Mouse (Mus musculus) midbrain, embryonic 10.5 days (tissue): ENCODE measurements at regions not wholly inside any gene's neighbourhood (a gene's known extent, or its start where the extent isn't known, plus 50 kb on each side); places are given as distances from the start of the nearest gene placed in this dataset.
"Not testable (repeated sequence)": the region's sequence is repeated elsewhere in the genome, so short reads cannot be mapped to it uniquely, and the experiment has no call there.

Source experiments
- DNase-seq: peaks from one replicate; pipeline ENCODE4 v3.0.0-alpha.2; 2017; ENCODE audit warnings: low spot score
- H3K27ac ChIP-seq: fragments of 300-500 bp; sonication (generic); replicated peaks from 2 replicates; pipeline ENCODE4 v1.5.1; 2016; ENCODE audit warnings: mild to moderate bottlenecking
- H3K27me3 ChIP-seq: fragments of 300-500 bp; sonication (generic); 2 replicates; pipeline ENCODE4 v1.6.1; 2016; ENCODE audit warnings: low read depth, mild to moderate bottlenecking; ENCODE audit not compliant: poor library complexity, severe bottlenecking
- H3K36me3 ChIP-seq: fragments of 300-500 bp; sonication (generic); 2 replicates; pipeline ENCODE4 v1.6.1; 2016; ENCODE audit warnings: mild to moderate bottlenecking, moderate library complexity
- H3K4me1 ChIP-seq: fragments of 300-500 bp; sonication (generic); 2 replicates; pipeline ENCODE4 v1.6.1; 2016
- H3K4me3 ChIP-seq: fragments of 300-500 bp; sonication (generic); 2 replicates; pipeline ENCODE4 v1.5.1; 2016; ENCODE audit warnings: mild to moderate bottlenecking, moderate library complexity
- H3K9me3 ChIP-seq: fragments of 300-500 bp; sonication (generic); replicated peaks from 2 replicates; pipeline ENCODE4 v1.6.1; 2016; ENCODE audit warnings: mild to moderate bottlenecking
- WGBS: fragments of 180-500 bp; shearing (Covaris S2); methylation state at CpG from one replicate; pipeline ENCODE4 v1.1.7; 2016; 5-methylcytosine and 5-hydroxymethylcytosine counted together

GRCm38 (mm10) chr13:72253242-72253641, 289.7 kb upstream of the Irx1 start:
- not testable (repeated sequence) for DNase-seq, H3K9me3 ChIP-seq, H3K4me3 ChIP-seq, H3K27me3 ChIP-seq, H3K27ac ChIP-seq, H3K4me1 ChIP-seq, H3K36me3 ChIP-seq
- 60% methylated on average over 13 of the region's 13 CpGs for WGBS

DNA sequence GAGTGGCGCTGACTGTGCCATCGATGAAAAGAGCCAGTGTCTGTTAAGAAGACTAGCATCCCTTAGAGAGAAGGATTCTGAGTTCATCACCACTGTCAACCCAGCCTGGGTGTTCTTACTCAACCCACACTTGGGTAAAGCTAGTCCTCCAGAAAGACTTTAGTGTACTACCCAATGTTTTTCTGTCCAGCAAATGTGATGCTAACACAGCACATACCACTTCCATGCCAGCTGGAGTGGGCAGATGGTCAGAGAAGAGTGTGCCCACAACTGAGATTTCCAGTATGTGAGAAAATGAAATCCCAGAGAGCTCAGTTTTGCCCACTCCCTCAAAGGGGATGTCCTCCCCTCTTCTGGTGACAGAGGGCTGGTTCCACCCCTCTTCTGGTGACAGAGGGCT, 295.3 kb upstream of the Irx1 start:
- 93% methylated on average over 2 of the region's 2 CpGs for WGBS
- H3K4me3 ChIP-seq: no peak overlapping the region
- H3K36me3 ChIP-seq: no peaks in the 10 kb centered on the region
- H3K27me3 ChIP-seq: no peaks in the 10 kb centered on the region
- DNase-seq: no peak
- H3K27ac ChIP-seq: no peak overlapping the region
- no peaks in the 10 kb centered on the region for H3K9me3 ChIP-seq
- H3K4me1 ChIP-seq: no peaks in the 10 kb centered on the region

- Histone ChIP-seq H3K9me3 (no peaks in the 10 kb centered on the region), H3K27ac (no peak overlapping the region), H3K36me3 (no peaks in the 10 kb centered on the region), H3K27me3 (no peaks in the 10 kb centered on the region; the same call in 1 of the 2 replicates), H3K4me3 (no peak overlapping the region), H3K4me1 (no peaks in the 10 kb centered on the region)
- WGBS: 90% methylated on average over 3 of the region's 3 CpGs
- DNase-seq: no peak
Measured at GRCm38 (mm10) chr13:72264416-72264815, 300.9 kb upstream of the Irx1 start.

GRCm38 (mm10) chr13:72265116-72265515, 301.6 kb upstream of the Irx1 start:
- DNase-seq: no peak
- H3K27me3 ChIP-seq: no peaks in the 10 kb centered on the region; the same call in 1 of the 2 replicates
- WGBS: 93% methylated on average over 7 of the region's 7 CpGs
- H3K4me3 ChIP-seq: no peak overlapping the region
- H3K27ac ChIP-seq: no peak overlapping the region
- H3K36me3 ChIP-seq: no peaks in the 10 kb centered on the region
- no peaks in the 10 kb centered on the region for H3K4me1 ChIP-seq
- no peaks in the 10 kb centered on the region for H3K9me3 ChIP-seq

DNA sequence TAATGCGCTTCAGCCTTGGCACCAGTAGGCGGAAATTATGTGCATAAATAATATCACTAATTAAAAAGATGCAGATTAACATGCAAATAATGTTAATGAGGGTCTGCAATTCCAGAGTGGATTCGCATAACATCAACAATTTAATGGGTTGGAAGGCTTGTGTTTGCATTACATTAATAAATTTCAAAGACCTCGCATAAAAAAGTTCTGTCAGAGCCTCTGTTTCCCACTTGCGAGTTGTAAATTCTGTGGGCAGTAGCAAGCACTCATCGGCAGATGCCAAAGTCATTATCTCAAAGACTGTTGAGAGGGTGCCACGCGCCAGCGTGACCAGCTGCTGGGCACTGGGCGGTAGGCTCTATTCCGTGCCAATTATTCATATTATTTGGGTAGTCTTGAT, 302.1 kb upstream of the Irx1 start:
- DNase-seq: no peak
- H3K27me3 ChIP-seq: no peaks in the 10 kb centered on the region; the same call in 1 of the 2 replicates
- 94% methylated on average over 11 of the region's 11 CpGs for WGBS
- H3K36me3 ChIP-seq: no peaks in the 10 kb centered on the region
- H3K4me3 ChIP-seq: no peak overlapping the region
- no peak overlapping the region for H3K27ac ChIP-seq
- H3K9me3 ChIP-seq: no peaks in the 10 kb centered on the region
- H3K4me1 ChIP-seq: no peaks in the 10 kb centered on the region

DNA sequence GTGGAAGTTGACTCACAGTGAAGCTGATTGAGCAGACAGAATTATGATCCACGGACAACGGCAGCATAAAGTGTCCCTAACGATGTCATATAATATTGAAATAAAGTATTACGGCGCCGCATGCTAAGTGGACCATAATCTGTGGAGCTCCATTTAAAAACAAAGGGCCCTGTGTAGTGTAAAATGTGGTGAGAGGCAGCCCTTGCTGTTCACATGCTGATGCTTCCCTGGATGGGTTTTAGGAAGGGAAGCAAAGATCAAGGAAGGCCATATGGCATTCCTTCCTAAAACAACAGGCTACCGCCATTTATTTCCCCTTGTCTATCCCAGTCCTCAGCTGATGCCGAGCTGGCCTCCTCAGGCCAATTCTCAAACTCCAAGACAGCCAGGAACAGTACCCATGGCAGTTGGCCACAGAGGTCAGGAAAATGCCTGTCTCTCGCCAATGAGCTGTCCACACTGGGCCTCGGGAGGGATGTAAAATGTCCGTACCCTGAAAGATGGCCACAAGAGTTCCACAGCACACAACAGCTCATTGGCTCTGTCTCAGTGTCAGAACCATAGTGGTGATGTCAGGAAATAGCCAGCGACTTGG, 302.7 kb upstream of the Irx1 start:
- no peaks in the 10 kb centered on the region; the same call in 1 of the 2 replicates for H3K27me3 ChIP-seq
- no peaks in the 10 kb centered on the region for H3K9me3 ChIP-seq
- WGBS: 93% methylated on average over 12 of the region's 12 CpGs
- H3K4me1 ChIP-seq: no peaks in the 10 kb centered on the region
- no peak overlapping the region for H3K27ac ChIP-seq
- no peak overlapping the region for H3K4me3 ChIP-seq
- no peaks in the 10 kb centered on the region for H3K36me3 ChIP-seq
- DNase-seq: no peak

DNA sequence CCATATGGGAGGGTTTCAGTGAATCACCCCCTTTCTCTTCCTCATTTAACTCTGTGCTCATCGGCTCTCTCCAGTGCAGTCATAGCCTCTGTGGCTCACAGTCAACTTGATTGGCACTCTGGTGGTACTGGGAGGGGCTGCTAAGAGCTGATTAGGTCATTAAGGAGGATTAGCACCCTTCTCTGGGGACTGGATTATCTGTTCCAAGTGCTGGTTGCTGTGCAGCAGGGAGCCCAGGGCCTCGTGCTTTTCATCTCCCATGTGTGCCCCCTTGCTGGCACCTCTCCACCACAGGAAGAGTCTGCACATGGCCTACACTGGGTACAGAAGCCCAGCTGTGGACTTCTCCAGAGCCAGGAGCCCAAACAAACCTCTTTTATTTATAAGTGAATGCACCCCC, 316.8 kb upstream of the Irx1 start:
- Histone ChIP-seq H3K4me3 (no peak overlapping the region), H3K4me1 (0 out of 2 replicates have a peak, but pooled peaks cover 4% of the 10 kb centered on the region), H3K9me3 (no peaks in the 10 kb centered on the region), H3K36me3 (no peaks in the 10 kb centered on the region), H3K27ac (no peak overlapping the region), H3K27me3 (peaks cover 36% of the 10 kb centered on the region)
- DNase-seq: no peak
- WGBS: 35% methylated on average over 2 of the region's 2 CpGs

- Histone ChIP-seq H3K27me3 (peaks cover 41% of the 10 kb centered on the region), H3K9me3 (no peaks in the 10 kb centered on the region), H3K36me3 (no peaks in the 10 kb centered on the region), H3K4me1 (0 out of 2 replicates have a peak, but pooled peaks cover 4% of the 10 kb centered on the region), H3K27ac (no peak overlapping the region), H3K4me3 (no peak overlapping the region)
- no peak for DNase-seq
- 89% methylated on average over 5 of the region's 5 CpGs for WGBS
Measured at GRCm38 (mm10) chr13:72280871-72281270, 317.3 kb upstream of the Irx1 start.

- 95% methylated on average over 3 of the region's 3 CpGs for WGBS
- Histone ChIP-seq H3K27me3 (peaks cover 54% of the 10 kb centered on the region), H3K4me3 (no peak overlapping the region), H3K36me3 (no peaks in the 10 kb centered on the region), H3K27ac (no peak overlapping the region), H3K9me3 (no peaks in the 10 kb centered on the region), H3K4me1 (0 out of 2 replicates have a peak, but pooled peaks cover 4% of the 10 kb centered on the region)
- DNase-seq: no peak
Measured at GRCm38 (mm10) chr13:72282764-72283163, 319.2 kb upstream of the Irx1 start.

DNA sequence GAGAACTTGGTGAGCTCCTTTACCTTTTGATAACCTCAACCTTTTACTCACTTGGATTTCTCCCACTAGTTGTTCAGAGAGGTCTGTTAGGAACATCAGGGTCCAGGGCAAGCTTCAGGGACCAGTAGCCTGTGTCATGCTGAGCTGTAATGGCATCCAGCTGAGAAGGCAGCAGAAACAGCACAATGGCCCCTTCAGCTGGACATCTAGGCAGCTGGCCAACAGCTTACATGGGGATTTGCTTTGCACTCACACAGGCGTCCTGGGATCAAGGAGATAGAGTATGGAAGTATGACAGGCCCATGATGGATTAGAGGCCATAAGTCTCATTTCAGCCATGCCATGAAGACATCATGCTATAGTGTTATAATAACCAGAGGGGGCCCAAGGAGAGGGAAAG, 320.2 kb upstream of the Irx1 start:
- no peaks in the 10 kb centered on the region for H3K9me3 ChIP-seq
- H3K27me3 ChIP-seq: peaks cover 63% of the 10 kb centered on the region
- H3K27ac ChIP-seq: no peak overlapping the region
- WGBS: 46% methylated on average over 1 of the region's 1 CpGs
- no peaks in the 10 kb centered on the region for H3K36me3 ChIP-seq
- H3K4me1 ChIP-seq: peaks cover 12% of the 10 kb centered on the region
- DNase-seq: no peak
- no peak overlapping the region for H3K4me3 ChIP-seq

DNA sequence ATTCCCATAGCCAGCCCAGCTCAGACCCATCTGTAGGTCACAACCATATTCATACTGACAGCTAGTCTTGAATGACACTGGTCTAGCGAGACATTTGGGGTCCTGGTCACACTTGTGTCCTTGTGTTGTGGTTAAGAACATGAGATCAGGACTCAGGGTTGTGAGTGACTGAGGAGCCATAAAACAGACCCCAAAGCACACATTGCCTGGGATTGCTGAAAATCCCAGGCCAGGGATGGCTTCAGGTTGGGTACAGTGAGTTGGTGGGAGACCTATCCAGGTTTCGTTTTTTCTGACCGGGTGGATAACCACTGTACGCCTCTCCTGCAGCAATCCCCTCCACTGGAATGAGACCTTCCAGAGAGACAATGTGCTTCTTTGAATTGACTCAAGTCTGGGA, 322.8 kb upstream of the Irx1 start:
- WGBS: 96% methylated on average over 4 of the region's 4 CpGs
- Histone ChIP-seq H3K4me1 (peaks cover 29% of the 10 kb centered on the region), H3K4me3 (no peak overlapping the region), H3K27ac (no peak overlapping the region), H3K27me3 (peaks cover 85% of the 10 kb centered on the region), H3K36me3 (no peaks in the 10 kb centered on the region), H3K9me3 (no peaks in the 10 kb centered on the region)
- no peak for DNase-seq

- 0 out of 2 replicates have a peak overlapping the region, but pooled peaks have one; percentile 11 for H3K4me3 ChIP-seq
- 0 out of 2 replicates have a peak overlapping the region, but pooled peaks have one; percentile 49 for H3K27ac ChIP-seq
- peaks cover 82% of the 10 kb centered on the region for H3K27me3 ChIP-seq
Measured at GRCm38 (mm10) chr13:72288381-72289092, 325.0 kb upstream of the Irx1 start.

DNA sequence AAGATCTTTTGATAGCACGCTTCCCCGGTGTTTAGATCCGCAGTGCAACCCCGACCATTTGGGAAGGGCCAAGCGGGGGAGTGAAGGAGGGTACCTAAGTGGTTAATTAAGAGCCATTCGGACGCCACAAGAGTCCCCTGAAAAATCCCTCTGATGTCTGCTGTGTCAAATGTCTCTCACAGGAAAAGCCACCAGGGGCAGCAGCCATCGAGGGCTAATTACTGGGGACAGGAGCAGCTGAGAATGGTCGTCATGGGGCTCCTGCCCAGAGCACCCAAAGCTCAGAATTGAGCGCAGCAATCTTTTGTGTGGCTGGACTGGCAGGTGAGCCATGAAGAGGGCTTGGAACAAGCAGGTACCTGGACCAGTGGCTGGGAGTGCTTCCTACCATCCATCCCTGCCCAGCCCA, 325.6 kb upstream of the Irx1 start:
- peak; percentile 41 for DNase-seq
- Histone ChIP-seq H3K36me3 (no peaks in the 10 kb centered on the region), H3K27ac (peak overlapping the region; percentile 49; the same call in 1 of the 2 replicates), H3K4me1 (peaks cover 53% of the 10 kb centered on the region), H3K27me3 (peaks cover 80% of the 10 kb centered on the region), H3K4me3 (0 out of 2 replicates have a peak overlapping the region, but pooled peaks have one; percentile 11), H3K9me3 (no peaks in the 10 kb centered on the region)
- 25% methylated on average over 10 of the region's 10 CpGs for WGBS

More at GRCm38 (mm10) chr13:72288381-72289092, 325.0 kb upstream of the Irx1 start:
- peaks cover 48% of the 10 kb centered on the region for H3K4me1 ChIP-seq
- no peaks in the 10 kb centered on the region for H3K9me3 ChIP-seq
- 63% methylated on average over 13 of the region's 13 CpGs for WGBS
- DNase-seq: no peak
- no peaks in the 10 kb centered on the region for H3K36me3 ChIP-seq
